Mouse (Mus musculus) CH12.LX (cell line): Measurements from ENCODE around the gene Enpp6.

Experiments
- BHLHE40 ChIP-seq: IDR thresholded peaks from 2 replicates; pipeline ENCODE4 v1.6.1; 2011; ENCODE audit warnings: mild to moderate bottlenecking, low read depth, low read length, improper control_type of control experiment
- CTCF ChIP-seq, 2 experiments: IDR thresholded peaks in 1 of 2; conservative IDR thresholded peaks in 1 of 2; 2 replicates each; pipeline ENCODE4 v1.5.1; 2011 to 2012; ENCODE audit warnings: low read depth in 2 of 2, low read length in 2 of 2, improper control_type of control experiment in 1 of 2, inconsistent platforms in 1 of 2, mild to moderate bottlenecking in 1 of 2, moderate library complexity in 1 of 2
- EP300 ChIP-seq: IDR thresholded peaks from 2 replicates; pipeline ENCODE4 v1.6.1; 2011; ENCODE audit warnings: low read length, improper control_type of control experiment
- HCFC1 ChIP-seq: IDR thresholded peaks from 2 replicates; pipeline ENCODE4 v1.6.1; 2012; ENCODE audit warnings: low read depth, mild to moderate bottlenecking, inconsistent platforms, low read length, improper control_type of control experiment
- MAFK ChIP-seq: IDR thresholded peaks from 2 replicates; pipeline ENCODE4 v1.6.1; 2011; ENCODE audit warnings: low read length, improper control_type of control experiment; ENCODE audit not compliant: insufficient replicate concordance
- MAX ChIP-seq: IDR thresholded peaks from 2 replicates; pipeline ENCODE4 v1.6.1; 2011; ENCODE audit warnings: low read length, improper control_type of control experiment
- MAZ ChIP-seq: IDR thresholded peaks from 2 replicates; pipeline ENCODE4 v1.6.1; 2012; ENCODE audit warnings: low read depth, mild to moderate bottlenecking, inconsistent platforms, low read length, improper control_type of control experiment, moderate library complexity
- POLR2A ChIP-seq: IDR thresholded peaks from 2 replicates; pipeline ENCODE4 v1.6.1; 2011; ENCODE audit warnings: low read depth, mild to moderate bottlenecking, improper control_type of control experiment, low read length
- POLR2AphosphoS2 ChIP-seq: IDR thresholded peaks from 2 replicates; pipeline ENCODE4 v1.6.1; 2011; ENCODE audit warnings: low read depth, low read length, improper control_type of control experiment
- UBTF ChIP-seq: IDR thresholded peaks from 2 replicates; pipeline ENCODE4 v1.6.1; 2012; ENCODE audit warnings: low read depth, mild to moderate bottlenecking, inconsistent platforms, low read length, improper control_type of control experiment, moderate library complexity
- USF1 ChIP-seq: IDR thresholded peaks from 2 replicates; pipeline ENCODE4 v1.6.1; 2014; ENCODE audit warnings: low read depth, mild to moderate bottlenecking, inconsistent platforms, low read length, improper control_type of control experiment
- ZC3H11A ChIP-seq: IDR thresholded peaks from 2 replicates; pipeline ENCODE4 v1.6.1; 2012; ENCODE audit warnings: low read depth, mild to moderate bottlenecking, inconsistent platforms, low read length, improper control_type of control experiment
- ZKSCAN1 ChIP-seq: IDR thresholded peaks from 2 replicates; pipeline ENCODE4 v1.6.1; 2012; ENCODE audit warnings: low read depth, inconsistent platforms, low read length, improper control_type of control experiment, borderline replicate concordance
- ZMIZ1 ChIP-seq: IDR thresholded peaks from 2 replicates; pipeline ENCODE4 v1.6.1; 2012; ENCODE audit warnings: low read depth, mild to moderate bottlenecking, inconsistent platforms, low read length, improper control_type of control experiment

DNA sequence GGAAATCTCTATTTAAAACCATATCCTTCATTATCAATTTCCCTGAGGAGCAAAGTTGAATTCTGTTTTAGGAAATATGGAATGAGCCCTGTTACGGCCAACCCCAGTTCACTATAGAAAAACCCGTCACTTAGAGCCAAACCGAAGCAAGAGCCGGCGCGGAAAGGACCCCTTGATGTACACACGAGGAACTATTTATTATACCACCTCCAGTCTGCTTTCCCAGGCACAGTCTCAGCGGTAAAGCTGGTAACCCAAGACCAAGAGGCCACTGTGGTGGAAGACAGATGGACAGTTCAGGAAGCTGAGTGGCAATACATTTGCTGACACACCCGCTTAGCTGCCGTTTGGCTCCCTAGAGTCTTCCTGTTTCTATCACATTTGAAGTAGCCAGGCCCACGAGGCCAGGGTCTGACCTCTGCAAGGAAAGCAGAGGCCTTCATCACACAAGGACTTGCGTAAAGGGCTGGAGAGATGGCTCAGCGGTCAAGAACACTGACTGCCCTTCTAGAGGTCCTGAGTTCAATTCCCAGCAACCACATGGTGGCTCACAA is 21.6 kb downstream of the Enpp6 start:
- TF ChIP-seq CTCF (conservative IDR thresholded peaks at IDR 0.05 in 1 of 2, IDR thresholded peaks at IDR 0.05 in 1 of 2; ENCODE audit: low read depth in 2 of 2, low read length in 2 of 2) (no peak), MAX (no peak), POLR2A (no peak), HCFC1 (no peak), MAFK (no peak), EP300 (no peak), MAZ (no peak), POLR2AphosphoS2 (no peak), ZC3H11A (no peak), USF1 (no peak), UBTF (no peak), BHLHE40 (no peak), ZKSCAN1 (no peak), ZMIZ1 (no peak)
